Mouse (Mus musculus) liver, embryonic 13.5 days (tissue): ENCODE measurements around the gene Dnttip1. TPM values are rescaled to one million over a fixed set of nuclear protein-coding genes. Genes with fewer than 3 reads are reported as not detected.
"Not testable (repeated sequence)": the region's sequence is repeated elsewhere in the genome, so short reads cannot be mapped to it uniquely, and the experiment has no call there.

ENCODE experiments used
- ATAC-seq: fragments of 200-750 bp; cut with Nextera tagmentation; 2 replicates; pipeline ENCODE4 v1.8.0; 2017; ENCODE audit warnings: low read depth, mild to moderate bottlenecking, moderate number of reproducible peaks, moderate library complexity
- DNase-seq: peaks from one replicate; pipeline ENCODE4 v3.0.0; 2022
- H3K27ac ChIP-seq: fragments of 300-500 bp; sonication (generic); 2 replicates; pipeline ENCODE4 v1.5.1; 2015; ENCODE audit warnings: moderate library complexity, mild to moderate bottlenecking, inconsistent platforms
- H3K27me3 ChIP-seq: fragments of 300-500 bp; sonication (generic); 2 replicates; pipeline ENCODE4 v1.6.1; 2015; ENCODE audit warnings: mild to moderate bottlenecking, inconsistent platforms
- H3K36me3 ChIP-seq: fragments of 300-500 bp; sonication (generic); 2 replicates; pipeline ENCODE4 v1.6.1; 2015; ENCODE audit warnings: mild to moderate bottlenecking, inconsistent platforms
- H3K4me1 ChIP-seq: fragments of 300-500 bp; sonication (generic); replicated peaks from 2 replicates; pipeline ENCODE4 v1.6.1; 2015; ENCODE audit warnings: inconsistent platforms
- H3K4me2 ChIP-seq: fragments of 300-500 bp; sonication (generic); 2 replicates; pipeline ENCODE4 v1.6.1; 2015; ENCODE audit warnings: inconsistent platforms, mild to moderate bottlenecking, moderate library complexity
- H3K4me3 ChIP-seq: fragments of 300-500 bp; sonication (generic); replicated peaks from 2 replicates; pipeline ENCODE4 v1.5.1; 2015; ENCODE audit warnings: mild to moderate bottlenecking, inconsistent platforms
- H3K9ac ChIP-seq: fragments of 300-500 bp; sonication (generic); 2 replicates; pipeline ENCODE4 v1.6.1; 2015; ENCODE audit warnings: mild to moderate bottlenecking, inconsistent platforms
- H3K9me3 ChIP-seq: fragments of 300-500 bp; sonication (generic); replicated peaks from 2 replicates; pipeline ENCODE4 v1.6.1; 2016; ENCODE audit warnings: inconsistent platforms
- WGBS: fragments of 180-500 bp; shearing (Covaris S2); methylation state at CpG from one replicate; pipeline ENCODE4 v1.1.7; 2015; ENCODE audit not compliant: insufficient replicate concordance; 5-methylcytosine and 5-hydroxymethylcytosine counted together
- polyA plus RNA-seq: library from polyadenylated mRNA; unstranded; fragments of >200 nt; fragmentation: Nextera tagmentation; extraction: Ambion mirVana; gene quantifications from 2 replicates; pipeline ENCODE4 v1.2.1, GENCODE M21; 2015

Dnttip1 gene
- polyA plus RNA-seq: 47.3 and 49.8 TPM in 2 replicates

- Histone ChIP-seq H3K9me3 (no peaks in the 10 kb centered on the region), H3K4me3 (peak within 1 kb of the TSS; percentile 91), H3K27me3 (0 out of 2 replicates have a peak, but pooled peaks cover 25% of the 10 kb centered on the region), H3K4me2 (peak within 1 kb of the TSS; percentile 93), H3K9ac (peak within 1 kb of the TSS; percentile 97), H3K36me3 (peaks cover 38% of the 10 kb centered on the region), H3K27ac (peak within 1 kb of the TSS; percentile 89), H3K4me1 (peaks cover 51% of the 10 kb centered on the region)
- under 1% methylated on average over 70 of the region's 70 CpGs for WGBS
- peak; percentile 88 for DNase-seq
- peak; percentile 86 for ATAC-seq
Observed at GRCm38 (mm10) chr2:164745843-164746479, at the start of gene Dnttip1, which contains the start of gene Wfdc3. Gene Dnttip1, plus strand, starts transcription at chr2:164745983. Gene Wfdc3, minus strand, starts transcription at chr2:164745931.

DNA sequence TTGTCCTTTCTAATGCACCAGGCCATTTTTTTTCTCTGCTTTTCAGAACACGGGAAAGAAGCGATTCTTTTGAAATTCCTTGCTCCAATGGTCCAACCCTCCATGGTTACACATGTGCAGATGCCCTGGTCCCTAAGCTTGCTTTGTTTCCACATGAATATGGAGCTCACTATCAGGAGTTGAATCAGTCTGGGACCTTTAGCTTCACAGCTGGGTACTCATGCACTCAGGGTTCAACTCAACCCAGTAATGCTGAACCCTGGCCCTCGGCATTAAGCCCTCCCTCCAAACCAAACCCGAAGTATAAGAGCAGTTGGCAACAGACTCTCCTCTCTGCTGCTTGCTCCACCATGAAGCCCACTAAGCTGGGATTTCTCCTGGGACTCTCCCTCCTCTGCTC lies 47.6 kb upstream of the Dnttip1 start, which contains the start of gene Spint4:
Spint4 (plus strand) TSS at position 301 of the 400 bp plus-strand sequence.
- DNase-seq (no peak), ATAC-seq (no peak)
- Histone ChIP-seq H3K27me3 (no peaks in the 10 kb centered on the region), H3K4me2 (no peak within 1 kb of the TSS), H3K9ac (no peak within 1 kb of the TSS), H3K36me3 (no peaks in the 10 kb centered on the region), H3K9me3 (no peaks in the 10 kb centered on the region), H3K4me1 (no peaks in the 10 kb centered on the region), H3K27ac (no peak within 1 kb of the TSS), H3K4me3 (no peak within 1 kb of the TSS)
- WGBS: 63% methylated on average over 4 of the region's 4 CpGs

GRCm38 (mm10) chr2:164700959-164701358 lies 44.8 kb upstream of the Dnttip1 start:
- H3K4me1 ChIP-seq: no peaks in the 10 kb centered on the region
- H3K27ac ChIP-seq: no peak overlapping the region
- H3K36me3 ChIP-seq: no peaks in the 10 kb centered on the region
- H3K9ac ChIP-seq: no peak overlapping the region
- H3K4me2 ChIP-seq: no peak overlapping the region
- ATAC-seq (no peak), DNase-seq (no peak)
- H3K27me3 ChIP-seq: no peaks in the 10 kb centered on the region
- H3K9me3 ChIP-seq: 0 out of 2 replicates have a peak, but pooled peaks cover 3% of the 10 kb centered on the region
- H3K4me3 ChIP-seq: no peak overlapping the region
- WGBS: 67% methylated on average over 5 of the region's 5 CpGs

DNA sequence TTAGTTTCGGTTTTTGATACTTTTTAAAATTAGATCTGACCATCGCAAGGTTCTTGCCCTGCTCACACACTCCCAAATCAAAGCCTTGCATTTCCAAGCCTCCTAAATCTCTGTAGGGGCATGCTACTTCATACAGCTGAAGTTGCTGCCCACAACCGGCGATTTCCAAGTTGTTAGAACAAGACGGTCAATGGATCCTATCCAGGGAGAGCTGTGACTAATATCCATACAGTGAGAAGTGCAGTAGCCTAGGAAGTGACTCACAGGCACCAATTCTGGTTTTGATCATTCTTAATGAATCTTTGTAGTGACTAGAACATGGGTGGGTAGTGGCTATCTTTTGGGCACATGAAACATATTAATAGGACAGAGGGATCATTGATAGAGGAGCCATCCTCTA lies 44.0 kb upstream of the Dnttip1 start:
- Histone ChIP-seq H3K9me3 (0 out of 2 replicates have a peak, but pooled peaks cover 3% of the 10 kb centered on the region), H3K4me3 (no peak overlapping the region), H3K27me3 (no peaks in the 10 kb centered on the region), H3K9ac (no peak overlapping the region), H3K4me1 (no peaks in the 10 kb centered on the region), H3K4me2 (no peak overlapping the region), H3K36me3 (no peaks in the 10 kb centered on the region), H3K27ac (no peak overlapping the region)
- 68% methylated on average over 5 of the region's 5 CpGs for WGBS
- DNase-seq (no peak), ATAC-seq (no peak)

- Histone ChIP-seq H3K4me3 (no peak overlapping the region), H3K9ac (no peak overlapping the region), H3K27ac (no peak overlapping the region), H3K4me2 (no peak overlapping the region), H3K27me3 (no peaks in the 10 kb centered on the region; the same call in 1 of the 2 replicates), H3K4me1 (no peaks in the 10 kb centered on the region), H3K9me3 (0 out of 2 replicates have a peak, but pooled peaks cover 3% of the 10 kb centered on the region), H3K36me3 (no peaks in the 10 kb centered on the region)
- DNase-seq: no peak
- 58% methylated on average over 5 of the region's 5 CpGs for WGBS
- ATAC-seq: no peak
Observed at GRCm38 (mm10) chr2:164704235-164704634, 41.5 kb upstream of the Dnttip1 start.

GRCm38 (mm10) chr2:164705328-164705727 lies 40.5 kb upstream of the Dnttip1 start:
- Histone ChIP-seq H3K4me2 (no peak overlapping the region), H3K9ac (no peak overlapping the region), H3K9me3 (0 out of 2 replicates have a peak, but pooled peaks cover 3% of the 10 kb centered on the region), H3K27ac (no peak overlapping the region), H3K4me1 (no peaks in the 10 kb centered on the region), H3K36me3 (no peaks in the 10 kb centered on the region), H3K4me3 (no peak overlapping the region), H3K27me3 (no peaks in the 10 kb centered on the region; the same call in 1 of the 2 replicates)
- ATAC-seq (no peak), DNase-seq (no peak)
- 78% methylated on average over 6 of the region's 6 CpGs for WGBS

DNA sequence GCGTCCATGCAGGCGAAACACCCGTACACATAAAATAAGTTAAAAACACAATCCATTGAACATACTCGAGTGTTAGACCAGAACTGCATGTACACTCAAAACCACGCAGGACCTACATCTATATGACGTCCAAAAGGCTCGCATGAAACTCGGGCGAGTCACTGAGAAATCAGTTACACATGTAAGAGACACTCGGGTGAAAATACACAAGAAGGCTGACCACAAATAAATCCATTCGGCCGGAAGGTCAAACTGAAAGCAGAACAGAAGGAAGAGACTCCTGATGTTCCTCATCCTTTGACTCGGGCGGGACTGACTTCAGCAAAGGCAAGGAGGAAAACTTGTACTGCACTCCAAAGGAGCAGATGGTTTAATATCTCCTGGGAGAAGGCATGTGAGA lies 39.8 kb upstream of the Dnttip1 start:
- Histone ChIP-seq H3K9me3 (0 out of 2 replicates have a peak, but pooled peaks cover 3% of the 10 kb centered on the region), H3K27ac (no peak overlapping the region), H3K27me3 (no peaks in the 10 kb centered on the region; the same call in 1 of the 2 replicates), H3K4me1 (no peaks in the 10 kb centered on the region), H3K4me2 (no peak overlapping the region), H3K4me3 (no peak overlapping the region), H3K36me3 (no peaks in the 10 kb centered on the region), H3K9ac (no peak overlapping the region)
- WGBS: 72% methylated on average over 14 of the region's 14 CpGs
- DNase-seq: no peak
- no peak for ATAC-seq

- ATAC-seq: no peak
- H3K9ac ChIP-seq: no peak within 1 kb of the TSS
- WGBS: 54% methylated on average over 6 of the region's 6 CpGs
- no peaks in the 10 kb centered on the region for H3K36me3 ChIP-seq
- H3K4me3 ChIP-seq: no peak within 1 kb of the TSS
- no peaks in the 10 kb centered on the region for H3K27me3 ChIP-seq
- no peaks in the 10 kb centered on the region for H3K4me1 ChIP-seq
- no peaks in the 10 kb centered on the region for H3K9me3 ChIP-seq
- H3K4me2 ChIP-seq: no peak within 1 kb of the TSS
- no peak within 1 kb of the TSS for H3K27ac ChIP-seq
- no peak for DNase-seq
Observed at GRCm38 (mm10) chr2:164715005-164715404, 30.8 kb upstream of the Dnttip1 start, which contains the start of gene Spint5. Gene Spint5, plus strand, starts transcription at chr2:164715305.

GRCm38 (mm10) chr2:164716194-164716786 lies 29.5 kb upstream of the Dnttip1 start:
- not testable (repeated sequence) for H3K36me3 ChIP-seq, H3K9ac ChIP-seq, H3K4me1 ChIP-seq, H3K4me3 ChIP-seq, DNase-seq, H3K9me3 ChIP-seq, H3K27ac ChIP-seq, ATAC-seq, H3K27me3 ChIP-seq, H3K4me2 ChIP-seq
- WGBS: 79% methylated on average over 23 of the region's 23 CpGs

DNA sequence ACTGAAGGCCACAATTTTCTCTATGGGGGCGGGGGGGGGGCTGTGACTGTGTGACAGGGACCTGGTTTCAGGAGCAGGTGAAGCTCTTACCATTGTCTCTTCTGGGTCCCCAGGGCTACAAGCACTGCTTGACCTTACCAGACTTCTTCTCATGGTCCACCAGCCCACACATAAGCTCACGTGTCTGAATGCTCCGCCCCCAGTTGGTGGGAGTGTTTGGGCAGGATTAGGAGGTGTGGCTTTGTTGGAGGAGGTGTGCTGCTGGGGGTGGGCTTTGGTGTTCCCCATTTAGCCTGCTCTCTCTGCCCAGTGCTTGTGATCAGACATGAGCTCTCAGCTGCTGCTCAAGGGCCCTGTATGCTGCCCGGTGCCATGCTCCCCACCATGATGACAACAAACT lies 22.5 kb upstream of the Dnttip1 start:
- Histone ChIP-seq H3K36me3 (no peaks in the 10 kb centered on the region), H3K4me1 (no peaks in the 10 kb centered on the region), H3K4me3 (no peak overlapping the region), H3K4me2 (no peak overlapping the region), H3K27ac (no peak overlapping the region), H3K9ac (no peak overlapping the region), H3K9me3 (no peaks in the 10 kb centered on the region), H3K27me3 (no peaks in the 10 kb centered on the region)
- no peak for DNase-seq
- WGBS: 49% methylated on average over 4 of the region's 4 CpGs
- no peak for ATAC-seq

- H3K4me1 ChIP-seq: no peaks in the 10 kb centered on the region
- no peaks in the 10 kb centered on the region for H3K27me3 ChIP-seq
- H3K4me3 ChIP-seq: no peak overlapping the region
- no peak overlapping the region for H3K27ac ChIP-seq
- H3K9ac ChIP-seq: no peak overlapping the region
- 14% methylated on average over 6 of the region's 6 CpGs for WGBS
- H3K36me3 ChIP-seq: no peaks in the 10 kb centered on the region
- H3K4me2 ChIP-seq: no peak overlapping the region
- ATAC-seq (peak; percentile 51; the same call in 1 of the 2 replicates), DNase-seq (peak; percentile 28)
- H3K9me3 ChIP-seq: no peaks in the 10 kb centered on the region
Observed at GRCm38 (mm10) chr2:164725895-164726619, 19.7 kb upstream of the Dnttip1 start.
